Mouse (Mus musculus) forebrain, postnatal 0 days (tissue): ENCODE measurements at regions not wholly inside any gene's neighbourhood (a gene's known extent, or its start where the extent isn't known, plus 50 kb on each side); places are given as distances from the start of the nearest gene placed in this dataset.

Source experiments
- ATAC-seq: fragments of 200-750 bp; cut with Nextera tagmentation; 2 replicates; pipeline ENCODE4 v1.8.0; 2017; ENCODE audit warnings: mild to moderate bottlenecking, moderate library complexity
- DNase-seq: peaks from one replicate; pipeline ENCODE4 v3.0.0-alpha.2; 2015
- H3K27ac ChIP-seq: fragments of 300-500 bp; sonication (generic); 2 replicates; pipeline ENCODE4 v1.5.1; 2014; ENCODE audit warnings: low read depth, mild to moderate bottlenecking, antibody characterized with exemption, low read length, moderate library complexity, mixed read lengths
- H3K27me3 ChIP-seq: fragments of 300-500 bp; sonication (generic); 2 replicates; pipeline ENCODE4 v1.6.1; 2014; ENCODE audit warnings: mild to moderate bottlenecking, low read length, mixed read lengths; ENCODE audit not compliant: insufficient read depth
- H3K36me3 ChIP-seq: fragments of 300-500 bp; sonication (generic); 2 replicates; pipeline ENCODE4 v1.6.1; 2014; ENCODE audit warnings: mild to moderate bottlenecking, moderate library complexity; ENCODE audit not compliant: insufficient read depth
- H3K4me1 ChIP-seq: fragments of 300-500 bp; sonication (generic); 2 replicates; pipeline ENCODE4 v1.6.1; 2014; ENCODE audit warnings: antibody characterized with exemption; ENCODE audit not compliant: insufficient read depth
- H3K4me2 ChIP-seq: fragments of 300-500 bp; sonication (generic); 2 replicates; pipeline ENCODE4 v1.6.1; 2014; ENCODE audit warnings: low read depth, mild to moderate bottlenecking, moderate library complexity
- H3K4me3 ChIP-seq: fragments of 300-500 bp; sonication (generic); 2 replicates; pipeline ENCODE4 v1.5.1; 2014; ENCODE audit warnings: low read depth, low read length, mixed read lengths
- H3K9ac ChIP-seq: fragments of 300-500 bp; sonication (generic); 2 replicates; pipeline ENCODE4 v1.6.1; 2014; ENCODE audit warnings: mild to moderate bottlenecking
- H3K9me3 ChIP-seq: fragments of 300-500 bp; sonication (generic); 2 replicates; pipeline ENCODE4 v1.6.1; 2016; ENCODE audit warnings: low read length
- CTCF ChIP-seq: sonication (generic); IDR thresholded peaks from 2 replicates; pipeline ENCODE4 v1.5.1; 2016; ENCODE audit warnings: antibody characterized with exemption, control low read depth, low read depth
- WGBS: fragments of 180-500 bp; shearing (Covaris S2); extraction: QIAGEN DNeasy Blood & Tissue Kit; methylation state at CpG from one replicate; pipeline ENCODE4 v1.1.7; 2014; 5-methylcytosine and 5-hydroxymethylcytosine counted together

DNA sequence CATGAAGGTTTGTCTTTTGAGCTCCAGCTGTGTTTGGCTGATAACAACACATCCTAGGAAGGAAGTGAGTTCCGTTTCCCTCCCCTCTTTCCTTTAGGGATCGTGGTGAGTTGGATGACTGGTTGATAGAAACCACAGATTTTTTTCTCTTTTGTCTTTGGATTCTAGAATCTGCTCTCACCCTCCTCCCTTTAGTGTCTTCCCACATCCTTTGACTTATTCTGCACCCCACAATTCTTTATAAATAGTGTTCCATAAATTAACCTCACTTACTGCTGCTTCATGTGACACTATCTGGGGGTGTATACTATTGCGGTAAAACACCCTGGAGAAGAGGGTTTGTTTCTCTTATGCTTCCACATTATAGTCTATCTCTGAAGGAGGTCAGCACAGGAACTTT is 285.7 kb downstream of the CK137956 start:
- Histone ChIP-seq H3K27ac (no peak overlapping the region), H3K4me3 (no peak overlapping the region), H3K4me2 (no peak overlapping the region), H3K4me1 (no peaks in the 10 kb centered on the region), H3K36me3 (no peaks in the 10 kb centered on the region), H3K9ac (no peak overlapping the region), H3K9me3 (no peaks in the 10 kb centered on the region), H3K27me3 (no peaks in the 10 kb centered on the region)
- DNase-seq, result no peak
- no peak for TF ChIP-seq CTCF
- whole genome bisulfite sequencing, result 85% methylated on average over 3 of the region's 3 CpGs
- no peak for ATAC-seq

DNA sequence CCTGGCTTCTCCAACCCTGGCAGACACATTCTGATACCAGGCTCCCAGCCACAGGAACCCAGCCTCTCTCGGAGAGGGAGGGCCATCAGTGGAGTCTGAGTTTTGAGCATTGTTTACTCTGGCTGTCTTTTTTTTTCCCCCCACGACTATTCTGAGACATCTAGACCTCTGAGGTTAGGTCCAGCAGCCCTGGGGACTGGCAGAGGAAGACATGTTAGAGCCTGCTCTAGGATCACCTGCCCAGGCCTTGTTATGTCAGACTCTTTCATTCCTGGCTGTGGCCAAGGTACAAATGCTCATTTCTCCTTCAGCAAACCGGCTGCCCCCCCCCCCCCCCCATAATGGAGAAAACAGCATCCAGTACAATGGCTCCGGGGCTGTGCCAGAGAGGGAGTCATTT is 291.4 kb downstream of the CK137956 start:
- ATAC-seq, result no peak
- Histone ChIP-seq H3K4me3 (no peak overlapping the region), H3K27me3 (no peaks in the 10 kb centered on the region), H3K27ac (no peak overlapping the region), H3K36me3 (no peaks in the 10 kb centered on the region), H3K9ac (no peak overlapping the region), H3K9me3 (no peaks in the 10 kb centered on the region), H3K4me2 (no peak overlapping the region), H3K4me1 (no peaks in the 10 kb centered on the region)
- DNase-seq, result no peak
- WGBS, result 38% methylated on average over 4 of the region's 4 CpGs
- TF ChIP-seq CTCF, result no peak

- whole genome bisulfite sequencing, result 60% methylated on average over 5 of the region's 5 CpGs
- peak; percentile 40 for TF ChIP-seq CTCF
- Histone ChIP-seq H3K9me3 (no peaks in the 10 kb centered on the region), H3K36me3 (no peaks in the 10 kb centered on the region), H3K27me3 (no peaks in the 10 kb centered on the region), H3K27ac (no peak overlapping the region), H3K4me1 (no peaks in the 10 kb centered on the region), H3K4me2 (no peak overlapping the region), H3K4me3 (no peak overlapping the region), H3K9ac (no peak overlapping the region)
- no peak for ATAC-seq
- no peak for DNase-seq
Measured at GRCm38 (mm10) chr4:127678437-127678836, 292.3 kb downstream of the CK137956 start.

DNA sequence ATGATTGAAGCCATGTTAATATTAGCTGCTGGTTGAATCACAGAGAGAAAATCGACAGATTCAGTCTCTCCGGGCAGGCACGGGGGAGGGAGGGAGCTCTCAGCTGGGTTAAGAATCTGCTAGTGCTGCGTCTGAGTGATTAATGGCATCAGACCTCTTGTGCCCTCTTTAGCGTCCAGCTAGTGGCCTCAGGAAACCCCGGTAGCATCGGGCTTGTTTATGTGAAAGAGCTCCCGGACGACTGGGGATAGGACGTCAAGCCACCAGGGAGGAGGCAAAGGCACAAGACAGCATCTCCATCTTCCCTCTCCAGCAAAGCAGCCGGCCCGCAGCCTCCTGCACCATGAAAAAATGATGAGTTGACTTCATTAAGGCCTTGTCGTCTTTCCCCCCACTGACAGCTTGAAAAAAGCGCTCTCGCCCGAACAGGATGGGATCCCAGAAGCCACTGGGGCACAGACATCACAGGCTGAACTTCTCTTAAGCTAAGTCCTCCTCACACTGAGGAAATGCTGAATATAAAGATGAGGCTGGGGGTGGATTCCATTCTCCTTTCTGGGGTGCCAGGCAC is 294.9 kb downstream of the CK137956 start:
- ATAC-seq (no peak), DNase-seq (no peak)
- Histone ChIP-seq H3K36me3 (no peaks in the 10 kb centered on the region), H3K4me3 (no peak overlapping the region), H3K27me3 (no peaks in the 10 kb centered on the region), H3K9ac (no peak overlapping the region), H3K4me2 (no peak overlapping the region), H3K4me1 (no peaks in the 10 kb centered on the region), H3K9me3 (no peaks in the 10 kb centered on the region), H3K27ac (no peak overlapping the region)
- TF ChIP-seq CTCF, result no peak
- 69% methylated on average over 16 of the region's 16 CpGs for WGBS

- TF ChIP-seq CTCF, result no peak
- Histone ChIP-seq H3K27me3 (no peaks in the 10 kb centered on the region), H3K27ac (no peak overlapping the region), H3K4me3 (no peak overlapping the region), H3K9me3 (no peaks in the 10 kb centered on the region), H3K36me3 (no peaks in the 10 kb centered on the region), H3K4me1 (no peaks in the 10 kb centered on the region), H3K4me2 (no peak overlapping the region), H3K9ac (no peak overlapping the region)
- 97% methylated on average over 1 of the region's 1 CpGs for WGBS
- no peak for DNase-seq
- ATAC-seq, result no peak
Measured at GRCm38 (mm10) chr4:127659950-127660349, 302.0 kb upstream of the Gjb5 start.

DNA sequence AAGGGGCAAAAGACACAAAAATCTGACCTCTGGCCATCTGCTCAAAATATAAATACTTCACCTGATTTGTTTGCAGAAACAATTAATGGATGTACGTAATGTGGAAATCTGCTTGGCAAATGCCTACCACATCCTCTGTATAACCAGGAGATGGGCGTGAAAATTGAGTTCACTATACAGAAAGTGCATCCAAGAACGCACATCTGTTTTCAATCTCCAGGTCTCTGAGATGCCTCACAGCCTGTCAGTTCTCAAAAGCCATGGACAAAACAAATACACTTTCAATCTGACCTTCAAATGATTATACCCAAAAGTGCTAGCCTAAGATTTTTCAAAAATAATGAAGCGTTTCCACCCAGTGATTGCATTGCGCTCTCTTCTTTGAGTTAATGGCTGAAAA is 293.6 kb upstream of the Gjb5 start:
- Histone ChIP-seq H3K4me2 (no peak overlapping the region), H3K9me3 (no peaks in the 10 kb centered on the region), H3K27ac (no peak overlapping the region), H3K4me1 (no peaks in the 10 kb centered on the region), H3K36me3 (no peaks in the 10 kb centered on the region), H3K9ac (no peak overlapping the region), H3K4me3 (no peak overlapping the region), H3K27me3 (no peaks in the 10 kb centered on the region)
- DNase-seq, result no peak
- TF ChIP-seq CTCF, result no peak
- WGBS, result 90% methylated on average over 5 of the region's 5 CpGs
- no peak for ATAC-seq

DNA sequence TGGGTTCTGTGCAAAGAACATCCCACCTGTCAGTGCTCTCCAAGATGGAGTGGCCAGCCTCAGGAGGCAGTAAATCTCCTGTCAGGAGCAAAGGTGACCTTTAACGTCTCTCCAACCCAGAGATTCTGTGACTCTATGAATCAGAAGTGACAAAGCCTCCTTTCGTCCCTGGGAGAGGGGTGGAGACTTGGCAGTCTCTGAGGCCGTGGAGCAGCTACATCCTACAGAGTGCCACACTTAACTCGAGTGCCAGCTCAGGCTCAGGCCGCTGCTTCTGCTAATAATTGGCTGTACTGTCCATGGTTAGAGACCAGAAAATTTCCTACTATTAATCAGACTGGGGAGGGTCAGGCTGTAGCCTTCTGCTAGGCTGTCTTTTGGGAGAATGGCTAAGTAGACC is 290.0 kb upstream of the Gjb5 start:
- Histone ChIP-seq H3K27ac (no peak overlapping the region), H3K9ac (no peak overlapping the region), H3K4me2 (no peak overlapping the region), H3K4me1 (no peaks in the 10 kb centered on the region), H3K27me3 (no peaks in the 10 kb centered on the region), H3K9me3 (no peaks in the 10 kb centered on the region), H3K4me3 (no peak overlapping the region), H3K36me3 (no peaks in the 10 kb centered on the region)
- no peak for DNase-seq
- no peak for ATAC-seq
- no peak for TF ChIP-seq CTCF
- WGBS, result 35% methylated on average over 5 of the region's 5 CpGs

DNA sequence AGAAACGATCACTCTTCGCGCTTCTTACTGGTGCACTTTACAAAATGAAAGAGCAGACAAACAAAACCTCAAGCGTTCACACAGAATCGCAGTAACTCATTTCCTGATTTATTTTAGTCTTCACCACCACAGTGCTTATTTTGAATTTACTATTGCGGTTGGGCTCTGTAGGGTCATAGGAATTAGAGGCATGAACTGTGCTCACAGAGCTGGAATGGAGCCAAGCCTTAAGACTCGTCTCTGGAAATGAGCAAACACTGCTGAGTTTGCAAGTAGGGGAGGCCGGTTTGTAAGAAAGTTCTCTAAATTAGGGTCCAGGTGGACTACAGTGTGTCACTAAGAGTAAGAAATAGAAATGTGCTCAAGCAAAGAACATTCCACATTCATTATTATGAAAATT is 289.2 kb upstream of the Gjb5 start:
- Histone ChIP-seq H3K36me3 (no peaks in the 10 kb centered on the region), H3K4me3 (no peak overlapping the region), H3K4me2 (no peak overlapping the region), H3K9me3 (no peaks in the 10 kb centered on the region), H3K4me1 (no peaks in the 10 kb centered on the region), H3K27ac (no peak overlapping the region), H3K9ac (no peak overlapping the region), H3K27me3 (no peaks in the 10 kb centered on the region)
- 50% methylated on average over 8 of the region's 8 CpGs for WGBS
- no peak for TF ChIP-seq CTCF
- DNase-seq (no peak), ATAC-seq (no peak)
